Mouse (Mus musculus): ENCODE data around the gene Mfn2.

- TF ChIP-seq ELF1 (IDR thresholded peaks at IDR 0.05; ENCODE audit: low read depth, low read length) (peak; percentile 68), CTCF (conservative IDR thresholded peaks at IDR 0.05 in 1 of 2, IDR thresholded peaks at IDR 0.05 in 1 of 2; ENCODE audit: low read depth in 2 of 2, low read length in 2 of 2) (no peak), CHD2 (IDR thresholded peaks at IDR 0.05; ENCODE audit: low read length) (no peak), USF1 (IDR thresholded peaks at IDR 0.05; ENCODE audit: low read depth, low read length) (no peak), EP300 (IDR thresholded peaks at IDR 0.05; ENCODE audit: low read length) (no peak), POLR2A (IDR thresholded peaks at IDR 0.05; ENCODE audit: low read depth, low read length) (peak; percentile 87), MEF2A (IDR thresholded peaks at IDR 0.05; ENCODE audit: borderline replicate concordance, low read depth, low read length) (peak; percentile 26; the same call in 1 of the 2 replicates), MAFK (IDR thresholded peaks at IDR 0.05; ENCODE audit: insufficient replicate concordance, low read length) (no peak), KAT2A (IDR thresholded peaks at IDR 0.05; ENCODE audit: insufficient replicate concordance, low read length) (0 out of 2 replicates have a peak, but pooled peaks have one; percentile 28), ZMIZ1 (IDR thresholded peaks at IDR 0.05; ENCODE audit: low read depth, low read length) (peak; percentile 92), RCOR1 (conservative IDR thresholded peaks at IDR 0.05; ENCODE audit: low read depth, low read length) (no peak), USF2 (conservative IDR thresholded peaks at IDR 0.05; ENCODE audit: low read depth, low read length) (no peak), UBTF (IDR thresholded peaks at IDR 0.05; ENCODE audit: low read depth, low read length) (no peak)
These were observed 31.9 kb upstream of the Mfn2 start, which contains the start of gene Plod1 for GRCm38 (mm10) chr4:147936331-147936954.

Measured in CH12.LX (cell line).